Mouse (Mus musculus) stomach, postnatal 0 days (tissue): ENCODE data around the gene Myo5c.

Source experiments
- CTCF ChIP-seq: IDR thresholded peaks from 2 replicates; pipeline ENCODE4 v1.5.1; 2016; ENCODE audit warnings: antibody characterized with exemption, low read depth, mild to moderate bottlenecking, moderate library complexity
- EP300 ChIP-seq: optimal IDR thresholded peaks from 2 replicates; pipeline ENCODE3; 2016; ENCODE audit warnings: antibody characterized with exemption

- TF ChIP-seq EP300 (no peak), CTCF (no peak)
Observed at GRCm38 (mm10) chr9:75235696-75236095, 3.9 kb downstream of the Myo5c start.
